Mouse (Mus musculus) adipocyte (in vitro differentiated cells): ENCODE data around the gene Nudt17.
"Not testable (repeated sequence)": the region's sequence is repeated elsewhere in the genome, so short reads cannot be mapped to it uniquely, and the experiment has no call there.

Source experiments
- DNase-seq: peaks from one replicate; pipeline ENCODE4 v3.0.0-alpha.2; 2016; ENCODE audit warnings: low spot score

The Nudt17 gene

GRCm38 (mm10) chr3:96701003-96701402 is 7.4 kb downstream of the Nudt17 start:
- no peak for DNase-seq

GRCm38 (mm10) chr3:96700376-96700775 is 8.0 kb downstream of the Nudt17 start:
- peak; percentile 48 for DNase-seq

- DNase-seq = no peak
Measured at GRCm38 (mm10) chr3:96698993-96699690, 9.2 kb downstream of the Nudt17 start.

GRCm38 (mm10) chr3:96696766-96697732 is 11.3 kb downstream of the Nudt17 start:
- peak; percentile 84 for DNase-seq

GRCm38 (mm10) chr3:96696198-96696765 is 12.1 kb downstream of the Nudt17 start, which contains the start of gene Pias3:
Gene Pias3 (plus strand): TSS chr3:96696384.
- peak; percentile 81 for DNase-seq

- DNase-seq = no peak
Measured at GRCm38 (mm10) chr3:96693579-96693978, 14.8 kb downstream of the Nudt17 start.

GRCm38 (mm10) chr3:96692506-96692905 is 15.9 kb downstream of the Nudt17 start:
- peak; percentile 80 for DNase-seq

GRCm38 (mm10) chr3:96690298-96690697 is 18.1 kb downstream of the Nudt17 start:
- no peak for DNase-seq

- no peak for DNase-seq
Measured at GRCm38 (mm10) chr3:96688854-96689253, 19.5 kb downstream of the Nudt17 start.

GRCm38 (mm10) chr3:96686057-96686456 is 22.3 kb downstream of the Nudt17 start:
- not testable (repeated sequence) for DNase-seq

GRCm38 (mm10) chr3:96684822-96685156 is 23.6 kb downstream of the Nudt17 start:
- DNase-seq = no peak

- peak; percentile 58 for DNase-seq
Measured at GRCm38 (mm10) chr3:96684151-96684821, 24.1 kb downstream of the Nudt17 start.

GRCm38 (mm10) chr3:96683496-96683895 is 24.9 kb downstream of the Nudt17 start:
- no peak for DNase-seq

- DNase-seq = no peak
Measured at GRCm38 (mm10) chr3:96680269-96680956, 27.9 kb downstream of the Nudt17 start.

GRCm38 (mm10) chr3:96679159-96679674 is 29.1 kb downstream of the Nudt17 start:
- no peak for DNase-seq

GRCm38 (mm10) chr3:96678456-96678855 is 29.9 kb downstream of the Nudt17 start:
- no peak for DNase-seq

GRCm38 (mm10) chr3:96675690-96676089 is 32.7 kb downstream of the Nudt17 start:
- no peak for DNase-seq

GRCm38 (mm10) chr3:96675171-96675570 is 33.2 kb downstream of the Nudt17 start:
- DNase-seq = no peak

- no peak for DNase-seq
Measured at GRCm38 (mm10) chr3:96674442-96674841, 33.9 kb downstream of the Nudt17 start.

- no peak for DNase-seq
Measured at GRCm38 (mm10) chr3:96673514-96673913, 34.8 kb downstream of the Nudt17 start.

GRCm38 (mm10) chr3:96671519-96671918 is 36.8 kb downstream of the Nudt17 start:
- DNase-seq = no peak
